ENCODE assay signal across 18 mouse cellular contexts in genomic region chr9:92728864-92729263, GRCm38 (mm10).
A peak's percentile ranks its signal among the peaks of the same experiment; 100 is the strongest.
DNase-seq lines count a peak whose midpoint lies in the region; ATAC-seq lines count a peak whose summit lies in the region.
"Had no signal": no experiment of that assay in that cellular context is flagged by ENCODE, and none has a peak within 500 bp of the region (broad histone marks: within the 10 kb centered on the region; RNA-seq: fewer than 3 reads in every experiment).

No protein-coding gene starts in this region.

- DNase-seq in frontal cortex, adult 2 months (ENCODE audit: extremely low spot score in 1 of 2, low spot score in 1 of 2), result no peak
- DNase-seq in brain, adult 2 months (ENCODE audit: low read depth, low spot score), result peak; percentile 55
- no peak for DNase-seq in spleen, postnatal 36 days (ENCODE audit: low spot score in 2 of 2)
- DNase-seq: adrenal gland, adult 2 months; adrenal gland, adult 8-10 months; adrenal gland, postnatal 10 days; adrenal gland, postnatal 14 days; adrenal gland, postnatal 25 days; adrenal gland, postnatal 36 days; B cell, adult 2 months; cerebellum, adult 11 months; cerebellum, adult 11-12 months; cerebellum, adult 18-20 months; cerebellum, adult 2 months had no signal

- peak; percentile 66 for ATAC-seq in frontal cortex, adult (ENCODE audit: low TSS enrichment)
- ATAC-seq: activated CD4-positive, CD25-positive, alpha-beta regulatory T cell, adult 4 months; CD4-positive, CD25-positive, alpha-beta regulatory T cell, adult 4 months; Patski had no signal
